Mouse (Mus musculus) heart, adult 2 months (tissue): Measurements from ENCODE around the gene Pla2g3.

Source experiments
- CTCF ChIP-seq: fragments of 200-600 bp; IDR thresholded peaks from 2 replicates; pipeline ENCODE4 v1.8.1; 2022; ENCODE audit warnings: antibody characterized with exemption, mild to moderate bottlenecking, moderate library complexity
- POLR2A ChIP-seq: fragments of 200-500 bp; IDR thresholded peaks from 2 replicates; pipeline ENCODE4 v1.6.1; 2011; ENCODE audit warnings: mild to moderate bottlenecking, low read depth, low read length, control low read depth; ENCODE audit not compliant: insufficient read depth

DNA sequence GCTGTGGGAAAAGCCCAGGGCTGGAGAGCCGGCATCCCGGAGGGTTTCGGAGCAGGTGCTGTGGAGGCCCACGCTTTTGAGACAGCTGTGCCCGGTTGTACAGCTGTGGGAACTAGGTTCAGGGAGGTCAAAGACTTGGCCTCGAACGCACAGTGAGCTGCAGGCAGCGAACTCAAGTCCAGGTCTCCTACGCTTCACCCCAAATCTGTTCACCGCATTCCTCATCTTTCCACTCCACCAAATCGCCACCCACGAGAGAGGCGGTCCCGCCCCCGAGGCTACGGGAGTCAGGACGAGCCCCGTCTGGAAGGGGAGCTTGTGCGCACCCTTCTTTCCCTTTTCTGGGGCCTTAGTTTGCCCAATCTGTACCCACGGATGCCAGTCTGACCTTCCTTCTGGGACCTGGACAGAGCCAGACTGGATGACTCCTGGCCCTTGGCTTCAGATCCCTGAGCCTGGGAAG, 36.4 kb upstream of the Pla2g3 start:
- TF ChIP-seq POLR2A (no peak), CTCF (no peak)
